Mouse (Mus musculus) kidney, adult 2 months (tissue): ENCODE data around the gene Jmjd1c.

Source experiments
- CTCF ChIP-seq: fragments of 200-500 bp; conservative IDR thresholded peaks from 2 replicates; pipeline ENCODE4 v1.5.1; 2011; ENCODE audit warnings: low read depth, mild to moderate bottlenecking, control low read depth, low read length, moderate library complexity, mixed read lengths; ENCODE audit not compliant: insufficient read depth, insufficient read length
- POLR2A ChIP-seq: fragments of 200-500 bp; IDR thresholded peaks from one replicate; pipeline ENCODE4 v1.6.1; 2011; ENCODE audit warnings: low read depth, low read length, control low read depth

DNA sequence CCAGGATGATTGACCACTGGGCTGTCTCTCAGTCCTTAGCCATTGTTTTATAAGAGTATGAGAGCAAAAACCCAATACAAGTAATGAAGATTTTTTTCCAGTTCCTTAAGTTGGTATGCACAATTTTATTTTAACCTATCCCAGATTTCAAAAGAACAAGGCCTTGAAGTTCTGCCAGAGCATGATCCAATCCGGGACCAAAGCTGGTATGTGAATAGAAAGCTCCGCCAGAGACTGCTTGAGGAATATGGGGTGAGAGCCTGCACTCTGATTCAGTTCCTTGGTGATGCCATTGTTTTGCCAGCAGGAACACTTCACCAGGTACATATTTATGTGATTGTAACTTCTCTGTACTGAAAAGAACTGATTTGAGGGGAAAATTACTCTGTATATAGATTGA lies 153.6 kb downstream of the Jmjd1c start:
- no peak for TF ChIP-seq CTCF
- TF ChIP-seq POLR2A, result no peak
